Mouse (Mus musculus) layer of hippocampus, adult 18-20 months (tissue): ENCODE measurements at regions not wholly inside any gene's neighbourhood (a gene's known extent, or its start where the extent isn't known, plus 50 kb on each side); places are given as distances from the start of the nearest gene placed in this dataset.
"Not testable (repeated sequence)": the region's sequence is repeated elsewhere in the genome, so short reads cannot be mapped to it uniquely, and the experiment has no call there.

Experiments used
- DNase-seq, 2 experiments: peaks; one replicate each; pipeline ENCODE4 v3.0.0; 2022; ENCODE audit warnings: low spot score in 2 of 2

DNA sequence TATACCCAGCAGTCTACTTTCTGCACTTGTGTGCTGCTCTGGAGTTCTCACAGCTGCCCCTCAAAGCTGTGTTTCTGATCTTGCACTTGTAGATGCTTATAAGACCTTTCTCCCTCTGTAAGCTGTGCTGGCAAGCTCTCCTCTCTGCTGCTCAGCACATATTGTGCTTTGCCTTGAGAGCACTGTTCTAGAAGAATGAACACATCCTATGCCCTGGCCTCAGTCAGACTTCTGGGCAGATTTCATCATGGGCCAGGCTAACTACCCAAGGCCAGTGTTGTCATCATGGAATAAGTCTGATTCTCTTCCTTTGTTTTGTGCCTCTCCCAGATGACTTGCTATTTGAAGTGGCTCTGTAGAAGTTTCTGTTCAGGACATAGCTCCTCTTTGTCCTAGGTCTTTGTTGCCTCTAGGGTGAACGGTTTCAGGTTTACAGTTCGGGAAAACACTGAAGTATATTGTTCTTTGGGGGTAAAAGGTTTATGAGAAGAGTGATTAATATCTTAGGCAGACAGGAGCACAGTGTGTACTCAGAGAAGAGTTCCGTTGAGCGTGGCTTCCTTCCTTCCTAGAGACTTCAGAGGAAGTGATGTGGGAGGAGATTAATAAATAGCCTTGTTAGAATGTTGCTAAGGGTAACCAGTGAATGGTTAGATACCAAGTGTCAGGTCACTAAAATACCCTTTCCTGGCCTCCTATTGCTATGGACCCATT is 70.8 kb downstream of the Pcdh18 start:
- no peak for DNase-seq

DNA sequence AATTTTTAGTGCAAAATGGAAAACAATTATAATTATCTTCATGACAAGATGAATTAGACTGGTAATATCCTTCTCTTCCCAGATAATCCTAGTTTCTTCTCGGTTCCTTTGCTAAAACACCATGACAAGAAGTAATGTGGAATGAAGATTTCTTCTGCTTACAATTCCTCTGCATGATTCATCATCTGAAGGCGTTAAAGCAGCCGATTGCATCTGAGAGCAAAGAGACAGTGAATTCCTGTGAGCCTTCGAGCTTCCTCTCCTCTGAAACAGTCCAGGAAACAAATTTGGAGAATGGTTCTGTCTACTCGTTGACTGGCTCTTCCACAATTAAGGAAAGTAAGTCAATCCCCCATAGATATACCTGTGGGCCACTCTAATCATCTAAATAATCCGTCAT is 82.2 kb downstream of the Pcdh18 start:
- DNase-seq, result no peak

DNA sequence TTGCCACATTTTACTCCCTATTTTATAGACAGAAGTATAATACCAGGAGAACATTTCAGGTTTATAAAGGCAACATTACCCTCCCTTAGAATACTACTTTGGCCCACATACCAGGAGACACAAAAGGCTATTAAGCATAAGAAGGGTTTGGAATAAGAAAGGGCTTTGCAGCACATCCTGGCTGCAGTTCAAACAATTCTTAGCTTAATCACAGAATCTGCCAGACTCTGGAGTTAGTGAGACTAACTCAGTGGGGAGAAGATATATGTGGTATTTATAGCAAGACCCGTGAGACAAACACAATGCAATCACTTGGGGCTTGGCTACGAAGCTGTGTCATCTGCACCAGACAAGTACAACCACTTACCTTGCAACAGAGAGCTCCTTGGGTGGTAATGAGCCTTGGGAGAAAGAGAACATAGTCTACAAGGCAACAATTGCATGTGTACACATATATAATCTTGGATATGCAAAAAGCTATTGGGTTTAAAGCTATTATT is 84.4 kb downstream of the Pcdh18 start:
- DNase-seq, result no peak

DNA sequence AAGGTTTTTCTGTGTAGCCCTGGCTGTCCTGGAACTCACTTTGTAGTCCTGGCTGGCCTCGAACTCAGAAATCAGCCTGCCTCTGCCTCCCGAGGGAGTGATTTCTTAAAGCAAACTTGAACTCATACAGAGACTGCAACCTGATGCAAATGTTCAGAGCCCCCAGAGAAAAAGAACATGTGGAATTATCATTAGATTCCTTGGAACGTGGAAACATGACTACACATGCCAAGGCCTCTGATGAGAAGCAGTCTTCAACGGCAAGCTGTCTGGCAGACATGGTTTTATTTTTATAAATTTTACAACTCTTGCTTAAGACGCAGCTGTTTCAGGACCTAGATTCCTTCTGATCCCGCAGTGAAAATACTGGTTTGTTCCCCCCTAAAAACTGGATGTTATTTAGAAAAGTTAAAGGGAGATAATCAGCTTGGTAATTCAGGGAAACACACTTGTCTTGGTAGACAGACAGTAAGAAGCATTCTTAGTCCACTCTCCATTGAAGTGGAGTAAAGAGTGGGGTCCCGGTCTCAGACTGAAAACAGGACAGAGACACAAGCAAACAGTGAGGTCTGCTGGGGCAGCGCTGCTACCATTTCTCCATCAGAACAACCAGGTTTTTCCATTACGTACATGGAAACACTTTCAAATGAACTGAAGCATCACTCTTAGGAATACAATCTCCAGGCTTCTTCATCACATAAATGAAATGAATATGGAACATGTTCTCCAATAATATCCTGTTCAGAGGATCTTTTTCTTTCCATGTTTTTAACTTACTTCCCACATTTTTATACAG is 89.4 kb downstream of the Pcdh18 start:
- DNase-seq, result no peak

DNA sequence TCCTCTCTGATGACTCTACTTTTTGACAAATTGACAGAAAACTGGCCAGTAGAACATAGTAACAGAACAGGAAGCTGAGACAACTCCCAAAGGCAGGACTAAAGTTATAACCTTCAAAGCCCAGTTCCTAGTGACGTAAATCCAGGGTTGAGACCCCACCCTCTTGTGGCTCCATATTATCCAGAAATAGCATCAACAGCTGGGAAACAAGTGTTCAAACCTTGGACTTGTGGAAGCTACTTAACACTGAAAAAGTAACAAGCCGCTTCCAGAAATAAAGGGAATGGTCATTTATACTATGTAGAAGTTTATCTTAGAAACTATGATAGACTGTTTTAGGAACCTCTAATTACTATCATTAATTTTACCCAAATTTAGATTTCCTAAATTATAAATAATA is 90.6 kb downstream of the Pcdh18 start:
- no peak for DNase-seq

DNA sequence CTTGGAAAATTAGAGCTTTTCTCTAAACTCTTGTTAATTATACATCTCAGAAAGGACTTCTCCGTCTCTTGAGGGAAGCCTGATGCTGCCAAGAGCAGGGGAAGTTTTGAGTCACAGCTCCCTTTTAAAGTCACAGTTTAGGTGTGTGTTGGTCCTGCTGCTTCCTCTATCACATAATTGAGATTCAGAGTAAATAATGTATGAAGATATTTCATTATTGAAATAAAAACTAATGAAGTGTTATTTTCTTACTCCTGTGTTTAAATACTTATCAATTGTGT is 108.3 kb downstream of the Pcdh18 start:
- no peak for DNase-seq

DNA sequence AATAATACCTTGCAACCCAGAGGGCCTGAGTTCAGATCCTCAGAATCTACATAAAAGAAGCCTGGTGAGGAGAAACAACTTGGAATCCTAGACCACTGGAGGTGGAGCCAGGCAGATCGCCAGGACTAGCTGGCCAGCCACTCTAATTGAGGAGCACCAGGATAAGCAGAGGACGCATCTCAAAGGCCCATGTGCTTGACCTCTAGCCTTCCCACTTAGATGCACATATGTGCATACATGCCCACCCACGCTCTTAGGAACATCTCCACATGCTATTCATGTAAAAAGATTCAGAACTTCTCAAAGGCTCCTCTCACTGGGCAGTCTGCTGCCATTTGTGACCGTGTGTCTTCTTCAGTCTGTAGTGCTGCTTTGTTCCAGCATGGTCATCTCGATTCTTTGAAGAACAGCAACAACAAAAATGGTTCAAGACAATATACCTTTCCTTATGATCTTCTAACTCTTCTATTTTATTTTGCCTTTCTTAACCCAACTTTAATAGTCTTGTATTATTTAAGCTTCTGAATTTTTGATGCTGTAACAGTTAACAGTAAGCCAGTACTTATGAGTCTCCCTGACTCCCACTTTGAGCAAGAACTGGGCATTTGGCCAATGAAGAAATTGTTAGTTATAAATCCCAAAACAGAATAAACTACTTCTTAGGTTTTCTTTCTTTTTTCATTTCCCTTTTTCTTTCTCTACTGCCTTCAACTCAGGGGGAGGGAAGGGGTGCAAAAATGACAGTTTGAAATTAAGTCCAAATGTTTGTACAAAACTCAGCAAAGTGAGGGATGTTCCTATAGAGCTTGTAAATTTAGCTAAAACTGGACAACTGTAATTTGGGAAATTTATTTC is 108.9 kb downstream of the Pcdh18 start:
- no peak for DNase-seq

DNA sequence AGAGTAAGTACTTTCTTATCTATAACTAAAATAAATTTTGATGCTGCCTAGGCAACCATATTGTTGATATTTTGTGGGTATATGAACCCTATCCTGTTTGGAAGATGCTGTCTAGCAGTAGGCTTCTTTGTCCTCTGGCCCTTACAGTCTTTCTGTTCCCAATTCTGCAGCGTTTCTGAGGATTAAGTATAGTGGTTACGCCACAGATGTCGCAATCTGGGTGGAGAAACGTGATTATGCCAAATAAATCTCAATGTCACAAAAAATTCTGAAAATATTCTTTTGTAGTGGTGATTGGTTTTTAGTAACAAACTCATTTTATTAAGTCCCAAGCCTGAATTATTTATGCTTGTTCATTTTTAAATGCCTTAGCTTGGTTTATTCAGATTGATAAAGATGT is 112.1 kb downstream of the Pcdh18 start:
- no peak for DNase-seq

DNA sequence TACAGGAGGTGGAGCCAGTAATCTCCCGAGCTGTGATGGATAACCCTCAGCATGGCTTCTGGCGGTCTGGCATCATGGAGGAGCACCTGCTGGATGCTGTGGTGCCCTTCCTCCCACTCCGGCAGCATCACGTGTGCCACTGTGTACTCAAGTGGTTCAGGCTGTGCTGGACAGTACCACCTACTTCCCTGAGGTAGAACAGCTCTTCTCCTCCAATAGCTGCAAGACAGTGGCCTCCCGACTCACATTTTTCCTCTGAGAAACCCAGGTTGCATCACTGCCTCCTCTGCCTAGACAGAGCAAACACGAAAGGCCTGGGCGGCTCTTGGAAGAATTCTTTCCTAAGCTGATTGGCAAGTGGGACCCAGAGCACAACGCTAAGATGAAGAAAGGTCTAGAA is 113.3 kb downstream of the Pcdh18 start:
- no peak for DNase-seq

DNA sequence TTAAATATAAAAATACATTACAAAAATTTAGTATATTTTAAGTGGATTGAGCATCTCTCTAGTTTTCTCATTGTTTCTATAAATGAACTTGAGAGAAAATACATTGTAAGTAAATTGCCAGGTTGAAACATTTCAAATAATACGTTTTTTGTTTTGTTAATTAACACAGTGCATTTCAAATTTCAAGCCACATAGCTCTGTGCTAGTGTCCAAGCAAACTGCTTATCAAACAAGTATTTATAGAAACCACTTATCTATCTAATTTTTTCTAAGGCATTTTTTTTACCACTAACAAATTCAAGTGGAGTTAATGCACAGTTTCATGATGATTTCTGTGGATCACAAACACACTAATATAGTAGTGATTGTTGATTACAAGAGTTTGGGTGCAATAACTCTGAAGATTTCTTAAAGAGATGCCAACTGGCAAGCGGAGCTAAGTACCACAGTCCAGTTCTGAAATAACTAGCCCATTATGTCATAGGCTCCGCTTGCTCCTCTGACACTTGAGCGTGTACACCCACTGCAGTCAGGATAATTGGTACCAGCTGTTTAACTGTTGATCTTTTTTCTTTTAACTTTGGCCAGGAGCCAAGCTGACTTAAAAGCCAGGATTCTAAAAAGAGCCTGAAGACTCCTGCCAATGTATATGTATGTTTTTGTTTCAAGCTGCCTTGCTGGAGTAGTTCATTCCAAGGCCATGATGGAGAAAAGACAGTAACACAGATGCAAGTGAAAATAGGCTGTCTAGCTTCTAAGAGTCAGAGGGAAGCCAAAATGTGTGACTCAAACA is 115.0 kb downstream of the Pcdh18 start:
- peak in 1 of 2 experiments; percentile 9 for DNase-seq

DNA sequence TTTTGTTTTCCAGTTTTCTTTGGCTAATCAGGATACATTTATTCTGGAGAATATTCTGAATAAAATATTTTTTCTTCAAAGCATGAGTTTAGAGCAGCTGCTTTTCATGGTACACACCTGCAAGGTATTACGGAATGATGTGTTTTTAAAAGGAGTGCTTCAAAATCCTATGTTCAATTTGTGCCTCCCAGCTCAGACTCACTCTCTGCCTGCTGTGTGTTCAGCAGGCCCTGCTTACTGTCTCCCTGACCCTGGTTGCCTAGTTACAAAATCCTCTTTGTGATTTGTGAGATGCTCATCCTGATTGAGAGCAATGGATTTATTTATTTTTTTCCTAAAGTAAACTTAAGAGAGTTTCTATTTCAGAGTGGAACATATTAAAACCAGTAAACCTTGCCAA is 115.7 kb downstream of the Pcdh18 start:
- DNase-seq, result no peak

DNA sequence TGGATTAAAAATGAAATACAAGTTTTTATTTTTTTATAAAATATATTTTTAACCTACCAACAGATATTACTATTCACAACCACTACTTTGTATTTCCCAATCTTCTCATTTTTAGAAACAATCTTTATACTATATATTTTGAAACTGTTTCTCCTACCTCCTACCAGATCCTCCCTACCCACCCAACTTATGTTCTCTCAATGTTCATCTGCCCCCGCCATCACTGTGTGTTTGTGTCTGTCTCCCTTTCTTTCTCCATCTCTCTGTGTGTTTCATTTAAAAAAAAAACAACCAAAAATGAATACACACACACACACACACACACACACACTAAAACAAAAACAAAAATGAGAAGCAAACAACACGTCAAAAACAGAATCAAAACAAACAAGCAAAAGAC is 118.5 kb downstream of the Pcdh18 start:
- DNase-seq, result peak in 1 of 2 experiments; percentile 17

DNA sequence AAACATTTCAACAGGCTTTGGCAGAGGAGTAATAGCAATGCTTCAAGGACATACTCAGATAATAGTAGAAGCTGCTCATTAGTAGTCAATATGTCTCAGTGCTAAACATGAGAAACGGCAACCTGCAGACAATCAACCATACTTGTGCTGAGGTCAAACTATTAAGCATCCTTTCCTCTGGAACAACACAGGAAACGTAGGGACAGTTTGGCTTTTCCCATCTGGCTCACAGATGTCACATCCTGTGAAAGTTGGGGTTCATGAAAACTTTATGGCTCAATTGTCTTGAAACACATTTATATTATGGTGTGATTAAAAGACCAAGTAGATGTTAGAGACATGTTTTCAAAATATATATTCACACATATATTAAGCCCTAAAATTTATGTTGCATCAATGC is 120.4 kb downstream of the Pcdh18 start:
- no peak for DNase-seq

DNA sequence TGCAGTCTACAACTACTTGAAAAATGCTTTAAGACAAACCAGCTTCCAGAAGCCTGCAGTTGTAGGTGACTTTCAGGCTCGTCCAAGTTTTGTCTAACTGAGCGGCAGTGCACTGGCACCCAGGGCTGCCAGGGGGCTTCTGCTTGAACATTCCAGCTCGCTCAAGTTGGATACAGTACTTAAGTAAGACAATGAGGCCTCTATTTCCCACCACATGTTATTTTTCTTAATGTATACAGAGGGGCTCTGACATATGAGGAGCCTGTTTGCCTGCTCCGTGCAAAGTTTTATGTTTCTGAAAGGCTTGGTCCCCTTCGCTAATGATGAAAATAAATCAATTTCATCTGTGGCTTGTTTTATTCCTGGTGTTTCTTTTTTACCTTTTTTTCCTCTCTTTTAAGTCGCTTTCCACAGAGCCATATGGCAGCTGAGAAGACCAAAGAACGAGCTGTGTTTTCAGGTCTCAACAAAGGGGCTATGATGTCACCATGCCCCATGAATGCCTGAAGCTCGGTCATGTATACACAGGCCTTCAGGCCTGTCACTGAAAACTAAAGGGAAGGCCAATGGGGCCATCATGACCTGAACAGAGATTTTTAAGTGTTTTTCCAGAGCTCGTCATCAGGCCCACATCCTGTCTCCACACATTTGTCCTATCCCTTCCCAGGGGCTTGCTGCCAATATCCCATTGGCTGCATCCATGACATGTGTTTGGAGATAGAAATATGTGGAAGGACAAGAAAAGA is 164.2 kb downstream of the Pcdh18 start:
- DNase-seq, result no peak

DNA sequence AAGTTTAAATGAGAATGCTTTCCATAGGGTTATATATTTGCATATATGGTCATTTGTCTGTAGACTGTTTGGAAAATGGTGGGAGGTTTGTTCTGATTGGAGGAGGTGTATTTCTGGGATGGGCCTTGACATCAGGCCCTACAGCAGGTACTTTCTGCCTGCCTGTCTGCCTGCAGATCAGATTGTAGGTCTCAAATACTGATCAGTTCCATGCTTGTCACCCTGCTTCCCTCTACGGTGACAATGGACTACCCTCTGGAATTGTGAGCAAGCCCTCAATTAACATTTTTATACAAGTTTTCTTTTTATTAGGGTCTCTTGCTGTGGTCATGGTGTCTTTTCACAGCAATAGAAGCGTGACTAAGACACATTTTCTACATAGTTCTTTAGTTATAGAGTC is 166.9 kb downstream of the Pcdh18 start:
- DNase-seq, result no peak

DNA sequence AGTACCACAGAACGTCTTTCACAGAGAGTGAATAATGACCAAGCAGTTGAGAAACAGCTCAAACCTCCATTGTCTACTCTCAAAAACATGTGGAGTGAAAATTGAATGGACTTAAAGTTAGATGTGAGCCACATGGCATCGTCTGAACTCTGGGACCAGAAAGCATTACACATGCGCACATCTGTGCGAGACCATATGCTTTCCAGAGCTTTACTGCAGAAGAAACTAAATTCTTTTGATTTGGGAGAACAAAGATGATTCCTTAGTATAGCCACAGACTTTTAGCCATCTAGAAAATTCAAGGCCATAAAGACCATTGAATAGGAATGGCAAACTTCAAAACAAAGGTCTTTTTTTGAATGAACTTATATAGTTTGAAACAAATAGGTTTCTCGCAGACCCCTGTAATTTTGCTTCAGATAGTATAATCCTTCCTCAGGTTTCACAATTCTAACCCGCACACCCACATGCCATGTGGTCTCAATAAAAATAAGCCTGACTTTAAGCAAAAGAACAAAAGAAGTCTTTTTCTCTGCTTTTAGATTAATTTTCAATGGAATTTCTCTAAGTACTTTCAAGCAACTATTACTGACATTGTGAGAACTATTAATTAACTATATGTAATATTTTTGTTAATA is 170.5 kb downstream of the Pcdh18 start:
- DNase-seq, result peak in 1 of 2 experiments; percentile 6

DNA sequence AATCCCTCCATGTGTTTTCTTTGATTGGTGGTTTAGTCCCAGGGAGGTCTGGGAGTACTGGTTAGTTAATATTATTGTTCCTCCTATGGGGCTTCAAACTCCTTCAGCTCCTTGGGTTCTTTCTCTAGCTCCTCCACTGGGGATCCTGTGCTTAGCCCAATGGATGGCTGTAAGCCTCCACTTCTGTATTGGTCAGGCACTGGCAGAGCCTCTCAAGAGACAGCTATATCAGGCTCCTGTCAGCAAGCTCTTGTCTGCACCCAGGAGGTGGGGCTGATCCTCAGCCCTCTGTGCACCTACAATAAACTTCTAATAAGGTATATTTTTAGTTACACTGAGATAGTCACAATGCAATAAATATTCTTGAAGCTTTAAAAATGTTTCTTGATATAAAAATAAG is 171.2 kb downstream of the Pcdh18 start:
- DNase-seq, result not testable (repeated sequence)

DNA sequence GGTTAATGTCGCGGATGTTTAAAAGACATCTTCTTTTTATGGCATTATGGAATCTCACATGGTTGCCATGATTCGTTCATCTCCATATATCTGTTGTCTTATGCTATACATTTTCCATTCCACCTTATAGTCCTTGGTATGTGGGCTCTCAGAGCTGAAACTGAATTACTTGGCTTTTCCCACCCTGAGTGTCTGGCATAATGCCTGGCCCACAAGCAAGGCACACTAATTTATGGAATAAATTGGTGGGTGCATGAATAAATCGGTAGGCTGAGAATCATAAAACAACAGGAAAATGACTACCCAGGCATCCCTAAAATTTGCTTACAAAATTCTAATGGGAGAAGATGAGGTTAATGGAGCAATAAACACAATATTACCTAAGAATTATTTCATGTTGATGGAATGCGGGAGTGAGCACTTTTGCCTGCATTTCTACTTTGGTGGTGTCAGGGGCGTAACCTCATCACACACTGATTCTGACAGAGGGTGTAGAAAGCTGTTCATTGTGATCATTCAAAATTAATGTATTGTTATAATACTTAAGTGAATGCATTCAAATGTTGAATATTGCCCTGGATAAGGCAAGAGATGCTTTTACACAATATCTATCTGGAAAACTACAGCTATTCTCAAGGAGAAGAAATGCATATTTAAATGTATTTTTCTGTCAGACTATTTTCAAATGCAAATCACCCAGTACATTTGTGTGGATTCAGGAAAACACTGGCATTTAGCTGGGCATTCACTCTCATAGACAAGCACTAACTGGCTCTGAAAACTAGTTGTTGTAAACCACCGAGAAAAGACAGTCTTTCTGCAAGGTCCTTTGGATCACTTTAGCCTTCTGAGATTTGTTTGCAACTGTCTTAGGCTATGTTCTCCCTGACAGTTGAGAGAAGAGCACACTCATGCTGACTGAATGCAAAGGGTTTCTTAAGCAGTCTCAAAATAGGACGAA is 190.1 kb downstream of the Pcdh18 start:
- no peak for DNase-seq

DNA sequence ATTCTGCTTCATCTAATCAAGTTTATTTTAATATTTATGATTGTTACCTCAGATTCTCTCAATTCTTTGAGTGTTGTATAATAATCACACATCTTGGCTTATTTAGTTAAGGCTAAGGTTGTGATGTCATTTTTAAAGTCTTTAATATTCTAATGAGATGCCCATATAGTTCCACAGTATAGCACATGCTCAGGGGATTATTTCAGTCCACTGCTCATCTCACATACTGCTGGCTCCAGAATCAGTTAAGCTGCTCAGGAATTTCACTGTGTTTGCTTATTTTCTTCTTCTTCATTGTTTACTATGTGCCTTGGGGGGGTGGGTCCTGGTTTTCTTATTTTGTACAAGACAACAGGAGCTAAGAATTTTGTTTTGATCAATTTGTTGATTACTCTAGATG is 229.5 kb downstream of the Pcdh18 start:
- DNase-seq, result no peak
